Mouse (Mus musculus): ENCODE data around the gene Mlx. TPM values are rescaled to one million over a fixed set of nuclear protein-coding genes. Genes with fewer than 3 reads are reported as not detected.

Mlx gene
- polyA plus RNA-seq, 1 experiment from 2014 or later = 26.7 TPM

DNA sequence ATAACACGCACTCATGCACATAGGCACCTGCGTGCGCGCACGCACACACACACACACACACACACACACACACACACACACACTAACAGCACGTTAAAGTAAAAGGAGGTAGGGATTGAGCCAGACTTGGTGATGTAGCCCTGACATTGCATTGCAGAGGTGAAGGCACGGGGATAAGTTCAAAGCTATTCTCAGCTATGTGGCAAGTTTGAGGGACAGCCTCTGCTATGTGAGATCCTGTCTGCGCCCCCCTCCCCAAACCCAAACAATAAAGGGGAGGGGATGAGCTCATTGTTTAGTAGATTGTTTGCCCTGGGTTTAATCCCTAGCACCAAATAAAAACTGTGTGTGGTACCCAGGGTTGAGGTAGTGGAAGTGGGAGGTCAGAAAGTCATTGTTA, 54.0 kb downstream of the Mlx start:
- H3K9me3 ChIP-seq (replicated peaks) = no peaks in the 10 kb centered on the region
- no peak overlapping the region for H3K4me2 ChIP-seq
- H3K27ac ChIP-seq (replicated peaks) = no peak overlapping the region
- H3K36me3 ChIP-seq (replicated peaks) = no peaks in the 10 kb centered on the region
- no peak overlapping the region for H3K4me3 ChIP-seq (replicated peaks)
- H3K4me1 ChIP-seq (replicated peaks) = peaks cover 7% of the 10 kb centered on the region; the same call in 1 of the 2 replicates
- H3K9ac ChIP-seq = no peak overlapping the region
- 65% methylated on average over 8 of the region's 8 CpGs for WGBS (ENCODE audit: insufficient replicate concordance)
- ATAC-seq (ENCODE audit: insufficient read depth) = no peak
- peaks cover 69% of the 10 kb centered on the region for H3K27me3 ChIP-seq

Small RNAs within 50 kb of the gene (microRNA-seq; reads per million reads assigned to microRNA genes)
- not detected for gene Gm27626

Other genes starting within 250 kb of the Mlx start
- gene Stat5b, start 236.6 kb upstream of the Mlx start, polyA plus RNA-seq (2015; fragmentation: Nextera tagmentation; extraction: Ambion mirVana) = 20.6 and 22.5 TPM in 2 replicates
- gene Stat5a, start 227.9 kb upstream of the Mlx start, polyA plus RNA-seq (2015; fragmentation: Nextera tagmentation; extraction: Ambion mirVana) = 8.2 and 8.7 TPM in 2 replicates
- 35.5 and 40.0 TPM in 2 replicates for gene Stat3, start 147.7 kb upstream of the Mlx start, polyA plus RNA-seq (2015; fragmentation: Nextera tagmentation; extraction: Ambion mirVana)
- gene Cavin1, start 116.4 kb upstream of the Mlx start, polyA plus RNA-seq (2015; fragmentation: Nextera tagmentation; extraction: Ambion mirVana) = 26.9 and 28.1 TPM in 2 replicates
- gene Atp6v0a1, start 77.8 kb upstream of the Mlx start, polyA plus RNA-seq (2015; fragmentation: Nextera tagmentation; extraction: Ambion mirVana) = 45.3 and 47.1 TPM in 2 replicates
- 7.1 and 7.5 TPM in 2 replicates for gene Naglu, start 17.3 kb upstream of the Mlx start, polyA plus RNA-seq (2015; fragmentation: Nextera tagmentation; extraction: Ambion mirVana)
- gene Hsd17b1, start 8.9 kb upstream of the Mlx start, polyA plus RNA-seq (2015; fragmentation: Nextera tagmentation; extraction: Ambion mirVana) = 0.29 and 0.39 TPM in 2 replicates
- 18.9 and 22.9 TPM in 2 replicates for gene Coasy, start 4.7 kb upstream of the Mlx start, polyA plus RNA-seq (2015; fragmentation: Nextera tagmentation; extraction: Ambion mirVana)
- gene Psmc3ip, start 8.2 kb downstream of the Mlx start, polyA plus RNA-seq (2015; fragmentation: Nextera tagmentation; extraction: Ambion mirVana) = 15.2 and 15.4 TPM in 2 replicates
- 13.4 and 13.6 TPM in 2 replicates for gene Retreg3, start 32.6 kb downstream of the Mlx start, polyA plus RNA-seq (2015; fragmentation: Nextera tagmentation; extraction: Ambion mirVana)
- 38.3 and 38.9 TPM in 2 replicates for gene Tubg1, start 32.7 kb downstream of the Mlx start, polyA plus RNA-seq (2015; fragmentation: Nextera tagmentation; extraction: Ambion mirVana)
- gene Tubg2, start 68.6 kb downstream of the Mlx start, polyA plus RNA-seq (2015; fragmentation: Nextera tagmentation; extraction: Ambion mirVana) = 0.05 and 0.24 TPM in 2 replicates
- 0.07 and 0.12 TPM in 2 replicates for gene Cntnap1, start 83.2 kb downstream of the Mlx start, polyA plus RNA-seq (2015; fragmentation: Nextera tagmentation; extraction: Ambion mirVana)
- 1.5 and 1.9 TPM in 2 replicates for gene Plekhh3, start 84.1 kb downstream of the Mlx start, polyA plus RNA-seq (2015; fragmentation: Nextera tagmentation; extraction: Ambion mirVana)
- 0.05 TPM in 1 of 2 replicates, not detected in the other for gene Ccr10, start 88.2 kb downstream of the Mlx start, polyA plus RNA-seq (2015; fragmentation: Nextera tagmentation; extraction: Ambion mirVana)
- 9.8 and 11.0 TPM in 2 replicates for gene Ezh1, start 139.2 kb downstream of the Mlx start, polyA plus RNA-seq (2015; fragmentation: Nextera tagmentation; extraction: Ambion mirVana)
- 20.3 and 25.4 TPM in 2 replicates for gene Ramp2, start 158.8 kb downstream of the Mlx start, polyA plus RNA-seq (2015; fragmentation: Nextera tagmentation; extraction: Ambion mirVana)
- gene Vps25, start 166.4 kb downstream of the Mlx start, polyA plus RNA-seq (2015; fragmentation: Nextera tagmentation; extraction: Ambion mirVana) = 77.2 and 81.7 TPM in 2 replicates
- 5.1 and 6.7 TPM in 2 replicates for gene Wnk4, start 173.3 kb downstream of the Mlx start, polyA plus RNA-seq (2015; fragmentation: Nextera tagmentation; extraction: Ambion mirVana)
- gene Cntd1, start 191.7 kb downstream of the Mlx start, polyA plus RNA-seq (2015; fragmentation: Nextera tagmentation; extraction: Ambion mirVana) = 0.67 TPM in 2 replicates
- gene Coa3, start 191.8 kb downstream of the Mlx start, polyA plus RNA-seq (2015; fragmentation: Nextera tagmentation; extraction: Ambion mirVana) = 80.5 and 87.1 TPM in 2 replicates
- gene Becn1, start 215.0 kb downstream of the Mlx start, polyA plus RNA-seq (2015; fragmentation: Nextera tagmentation; extraction: Ambion mirVana) = 94.0 and 97.1 TPM in 2 replicates
- gene Psme3, start 228.9 kb downstream of the Mlx start, polyA plus RNA-seq (2015; fragmentation: Nextera tagmentation; extraction: Ambion mirVana) = 189 and 190 TPM in 2 replicates
- gene Aoc2, start 237.8 kb downstream of the Mlx start, polyA plus RNA-seq (2015; fragmentation: Nextera tagmentation; extraction: Ambion mirVana) = 1.4 and 1.5 TPM in 2 replicates
- gene Aoc3, start 243.3 kb downstream of the Mlx start, polyA plus RNA-seq (2015; fragmentation: Nextera tagmentation; extraction: Ambion mirVana) = 0.06 TPM in 1 of 2 replicates, not detected in the other

Data from liver, embryonic 15.5 days (tissue).